Mouse (Mus musculus): ENCODE measurements around the gene Fastkd5. TPM values are rescaled to one million over a fixed set of nuclear protein-coding genes. Genes with fewer than 3 reads are reported as not detected.
"Not testable (repeated sequence)": the region's sequence is repeated elsewhere in the genome, so short reads cannot be mapped to it uniquely, and the experiment has no call there.

Fastkd5 gene
- total RNA-seq, 2 experiments from 2014 or later: 4.9 to 5.2 TPM

DNA sequence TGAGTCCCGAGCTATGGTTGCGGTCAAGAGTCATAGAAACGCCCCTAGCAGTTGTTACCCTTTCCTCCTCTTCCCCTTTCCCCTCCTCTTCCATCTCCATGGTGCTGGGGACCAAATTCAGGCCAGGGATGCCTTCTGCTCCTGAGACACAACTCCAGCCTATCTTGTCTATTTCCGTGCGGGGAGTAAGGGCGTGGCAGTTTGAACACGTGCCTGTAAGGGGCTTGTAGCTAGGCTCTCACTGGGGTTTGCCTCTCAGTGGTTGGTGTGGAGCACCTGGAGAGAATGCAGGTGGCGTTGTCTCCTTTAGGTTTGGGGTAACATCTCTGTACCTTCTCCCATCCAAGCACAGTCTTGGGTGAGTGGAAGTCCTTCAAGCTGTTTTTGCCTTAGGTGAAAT lies 50.0 kb downstream of the Fastkd5 start:
- intact Hi-C loops (cut with DNase I): no loop called here
- DNase-seq: no peak

- DNase-seq: peak; percentile 34 to 54
- intact Hi-C loops (cut with DNase I): no loop called here
Measured at GRCm38 (mm10) chr2:130578148-130578547, 51.7 kb downstream of the Fastkd5 start.

DNA sequence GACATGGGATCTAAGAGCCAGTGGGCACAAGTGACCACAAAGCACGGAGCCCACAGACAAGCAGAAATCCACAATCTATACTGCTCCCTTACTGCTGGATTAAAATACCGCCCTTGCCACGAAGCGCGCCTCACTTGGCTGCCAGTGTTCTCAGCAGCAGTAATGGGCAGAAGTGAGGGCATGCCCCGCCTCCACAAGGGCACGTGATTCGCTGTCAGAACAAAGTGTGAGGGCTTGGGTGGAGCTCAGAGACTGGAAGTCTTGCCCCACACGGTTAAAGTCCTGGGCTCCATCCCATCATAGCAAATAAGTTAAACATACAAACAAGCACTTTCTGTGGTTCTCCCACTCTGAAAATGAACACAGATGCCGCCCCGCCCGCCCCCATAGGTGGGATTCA lies 52.2 kb downstream of the Fastkd5 start:
- DNase-seq: peak in 1 of 2 experiments; percentile 30
- intact Hi-C loops (cut with DNase I): no loop called here

GRCm38 (mm10) chr2:130577021-130577420 lies 52.8 kb downstream of the Fastkd5 start:
- intact Hi-C loops (cut with DNase I): no loop called here
- no peak for DNase-seq

DNA sequence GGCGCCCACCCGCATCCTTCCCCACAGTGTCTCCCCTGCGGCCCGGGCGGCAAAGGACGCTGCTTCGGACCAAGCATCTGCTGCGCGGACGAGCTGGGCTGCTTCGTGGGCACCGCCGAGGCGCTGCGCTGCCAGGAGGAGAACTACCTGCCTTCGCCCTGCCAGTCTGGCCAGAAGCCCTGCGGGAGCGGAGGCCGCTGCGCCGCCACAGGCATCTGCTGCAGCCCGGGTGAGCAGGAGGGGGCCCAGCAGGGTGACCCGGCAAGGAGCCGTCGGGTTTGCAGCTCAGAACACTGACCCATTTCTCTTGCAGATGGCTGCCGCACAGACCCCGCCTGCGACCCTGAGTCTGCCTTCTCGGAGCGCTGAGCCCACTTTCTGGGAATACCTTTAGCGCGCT lies 53.3 kb downstream of the Fastkd5 start:
- intact Hi-C loops (cut with DNase I); DNase-seq: not testable (repeated sequence)

DNA sequence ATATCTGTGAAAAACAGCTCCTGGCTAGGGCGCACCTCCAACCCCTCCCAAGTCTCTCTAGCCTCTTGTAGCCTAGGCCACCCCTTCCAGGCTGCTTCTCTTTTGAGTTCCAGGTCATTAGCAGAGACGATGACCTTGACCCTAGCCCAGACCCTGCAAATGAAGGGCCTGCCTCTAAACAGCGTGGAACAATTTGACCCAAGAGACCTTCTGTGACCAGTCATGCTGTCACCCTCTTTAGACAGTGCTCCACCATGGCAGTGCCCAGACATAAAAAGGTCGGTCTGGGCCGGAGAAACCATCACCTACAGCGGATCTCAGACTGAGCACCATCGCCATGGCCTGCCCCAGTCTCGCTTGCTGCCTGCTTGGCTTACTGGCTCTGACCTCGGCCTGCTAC lies 54.0 kb downstream of the Fastkd5 start, which contains the start of gene Oxt:
Oxt (plus strand) TSS at position 301 of the 400 bp plus-strand sequence.
- intact Hi-C loops (cut with DNase I): no loop called here
- DNase-seq: no peak

GRCm38 (mm10) chr2:130574960-130575359 lies 54.9 kb downstream of the Fastkd5 start:
- DNase-seq: no peak
- intact Hi-C loops (cut with DNase I): no loop called here

DNA sequence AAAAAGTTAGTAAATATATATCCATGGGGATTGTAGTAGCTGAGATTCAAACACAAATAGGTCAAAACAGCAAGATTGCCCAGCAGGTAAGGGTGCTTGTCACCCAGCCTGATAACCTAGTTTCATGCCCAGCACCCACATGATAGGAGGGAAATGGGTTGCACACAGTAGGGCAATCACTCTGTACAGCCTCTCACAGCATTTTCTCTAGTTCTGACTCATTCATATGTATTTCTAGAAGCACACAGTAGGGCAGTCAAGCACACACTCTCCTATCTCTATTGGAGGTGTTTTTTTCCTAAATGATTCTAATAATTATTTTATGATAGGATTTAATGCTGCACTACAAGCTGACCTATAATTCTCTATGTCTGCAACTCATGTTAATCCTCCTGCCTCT lies 59.9 kb downstream of the Fastkd5 start:
- no peak for DNase-seq
- intact Hi-C loops (cut with DNase I): no loop called here

- intact Hi-C loops (cut with DNase I): no loop called here
- DNase-seq: no peak
Measured at GRCm38 (mm10) chr2:130568921-130569320, 60.9 kb downstream of the Fastkd5 start.

DNA sequence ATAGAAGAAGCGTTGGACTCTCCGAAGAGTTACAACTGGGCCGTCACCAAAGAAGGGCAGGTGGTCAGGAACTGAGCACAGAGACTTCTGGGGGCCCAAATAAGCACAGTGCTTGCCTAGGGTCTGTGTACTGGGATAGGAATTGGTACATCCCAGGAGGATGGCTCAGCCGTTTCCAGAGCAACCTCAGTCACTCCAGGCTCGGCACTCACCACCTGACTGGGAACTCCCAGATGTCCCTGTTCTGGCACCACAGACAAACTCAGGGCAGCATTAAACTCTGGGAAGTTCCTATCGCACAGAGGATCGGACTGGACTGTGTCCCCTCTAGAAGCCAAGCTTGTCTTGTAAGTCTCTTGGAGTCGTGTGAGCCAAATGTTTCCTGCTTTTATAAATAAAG lies 64.8 kb downstream of the Fastkd5 start:
- intact Hi-C loops (cut with DNase I): loop anchor here (5.0 kb wide), 1 partner anchor 32 kb away; no protein-coding TSS in a partner anchor

GRCm38 (mm10) chr2:130564063-130564462 lies 65.8 kb downstream of the Fastkd5 start:
- intact Hi-C loops (cut with DNase I): loop anchor here (5.0 kb wide), 1 partner anchor 33 kb away; no protein-coding TSS in a partner anchor
- DNase-seq: no peak

More for the DNA sequence above, 64.8 kb downstream of the Fastkd5 start:
- no peak for DNase-seq

Other genes starting within 250 kb of the Fastkd5 start
- gene Cpxm1, start 232.5 kb downstream of the Fastkd5 start, total RNA-seq (2021): 1 to 10 TPM; 2.1 to 3.1 TPM
- gene Gm28372, start 224.8 kb downstream of the Fastkd5 start, total RNA-seq (2021): not detected
- gene 1700020A23Rik, start 224.8 kb downstream of the Fastkd5 start, total RNA-seq (2021): not detected
- not detected for gene Tmem239, start 223.5 kb downstream of the Fastkd5 start, total RNA-seq (2021)
- 10 to 100 TPM; 14.9 to 18.7 TPM for gene Vps16, start 205.7 kb downstream of the Fastkd5 start, total RNA-seq (2021)
- gene Pced1a, start 205.3 kb downstream of the Fastkd5 start, total RNA-seq (2021): 1 to 10 TPM; 2.8 to 4.0 TPM
- gene Ptpra, start 179.7 kb downstream of the Fastkd5 start, total RNA-seq (2021): 10 to 100 TPM; 15.5 to 20.6 TPM
- gene Mrps26, start 66.3 kb downstream of the Fastkd5 start, total RNA-seq (2021): 10 to 100 TPM; 38.6 to 47.7 TPM
- gene Oxt, start 53.9 kb downstream of the Fastkd5 start, total RNA-seq (2021): not detected
- gene Avp, start 47.5 kb downstream of the Fastkd5 start, total RNA-seq (2021): not detected
- 1 to 10 TPM; 3.4 to 5.3 TPM for gene Ubox5, start within 50 bp of the Fastkd5 start, total RNA-seq (2021)
- 1 to 10 TPM; 1.9 to 2.4 TPM for gene Lzts3, start 12.8 kb upstream of the Fastkd5 start, total RNA-seq (2021)
- gene Ddrgk1, start 34.6 kb upstream of the Fastkd5 start, total RNA-seq (2021): 10 to 100 TPM; 82.3 to 96.2 TPM
- 10 to 100 TPM; 10.8 to 13.2 TPM for gene Itpa, start 37.6 kb upstream of the Fastkd5 start, total RNA-seq (2021)
- under 1 TPM in 1 of 2 experiments, not detected in 1; 0.12 TPM for gene Slc4a11, start 67.5 kb upstream of the Fastkd5 start, total RNA-seq (2021)

Data from gastrocnemius, postnatal 36 days (tissue).